Mouse (Mus musculus): Measurements from ENCODE around the gene Ankrd44.

DNA sequence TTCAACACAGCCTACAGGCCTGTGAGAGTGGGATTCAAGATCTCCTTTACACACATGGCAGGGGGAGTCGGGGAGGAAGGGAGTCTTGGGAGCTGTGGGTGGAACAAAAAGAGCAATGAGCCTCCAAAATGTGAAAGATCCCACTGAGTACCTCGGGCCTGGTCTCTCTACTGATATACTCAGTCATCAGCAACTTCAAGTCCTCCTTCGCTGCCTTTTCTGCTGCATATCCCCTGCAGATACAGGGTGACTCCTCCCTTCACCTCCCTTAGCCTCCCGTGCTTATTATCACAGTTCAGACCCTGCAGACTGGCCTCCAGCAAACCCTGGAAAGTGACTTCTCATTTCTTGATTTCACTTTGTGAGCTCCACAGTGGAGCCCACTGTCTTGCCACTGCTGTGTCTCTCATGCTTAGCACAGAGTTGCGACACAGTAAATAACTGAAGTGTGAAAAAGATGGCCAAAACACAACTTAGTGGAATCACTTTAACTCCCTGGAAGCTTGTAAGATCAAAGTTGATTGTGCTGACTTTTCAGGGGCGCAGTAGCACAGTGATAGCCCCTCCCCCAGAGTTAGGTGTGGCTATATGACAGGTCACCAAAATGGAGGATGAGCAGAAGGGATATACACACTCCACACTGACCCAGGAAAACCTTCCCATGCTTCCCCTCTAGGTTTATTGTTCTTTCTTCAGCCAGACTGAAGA, 100.3 kb downstream of the Ankrd44 start:
- TF ChIP-seq CTCF (IDR thresholded peaks at IDR 0.05) (no peak), EP300 (IDR thresholded peaks at IDR 0.05; ENCODE audit: insufficient read depth, low read depth, low read length) (no peak)

Data from heart, adult 2 months (tissue).